Mouse (Mus musculus) ovary, adult 2 months (tissue): Measurements from ENCODE around the gene Rasal3. TPM values are rescaled to one million over a fixed set of nuclear protein-coding genes. Genes with fewer than 3 reads are reported as not detected.

Source experiments
- polyA plus RNA-seq: library from polyadenylated mRNA; depleted of rRNA; stranded (reverse); fragments of >200 nt; gene quantifications from 2 replicates; pipeline ENCODE4 v1.2.3, GENCODE M21; 2012; rRNA removed

Gene Rasal3
- polyA plus RNA-seq = 3.3 and 4.3 TPM in 2 replicates

DNA sequence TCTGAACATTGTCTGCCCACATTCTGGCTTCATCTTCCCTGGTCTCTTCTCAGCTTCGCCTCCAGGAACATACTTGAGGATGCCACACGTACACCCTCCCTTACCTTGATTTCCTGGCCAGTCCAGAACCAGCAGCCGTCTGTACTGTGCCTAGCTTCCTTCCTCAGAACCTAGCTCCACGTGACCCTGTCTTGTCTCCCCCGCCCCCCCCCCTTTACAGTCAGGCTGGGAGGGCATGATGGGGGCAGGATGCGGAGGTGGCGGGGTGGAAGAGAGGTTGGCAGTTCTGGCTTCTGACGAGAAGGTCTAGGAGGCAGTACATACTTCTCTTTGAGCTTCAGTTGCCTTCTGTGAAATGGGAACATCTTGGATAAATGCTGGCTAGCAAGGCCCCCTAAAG lies at the start of gene Rasal3:
Gene Rasal3 (minus strand): TSS at position 167 of the 400 bp plus-strand sequence.

DNA sequence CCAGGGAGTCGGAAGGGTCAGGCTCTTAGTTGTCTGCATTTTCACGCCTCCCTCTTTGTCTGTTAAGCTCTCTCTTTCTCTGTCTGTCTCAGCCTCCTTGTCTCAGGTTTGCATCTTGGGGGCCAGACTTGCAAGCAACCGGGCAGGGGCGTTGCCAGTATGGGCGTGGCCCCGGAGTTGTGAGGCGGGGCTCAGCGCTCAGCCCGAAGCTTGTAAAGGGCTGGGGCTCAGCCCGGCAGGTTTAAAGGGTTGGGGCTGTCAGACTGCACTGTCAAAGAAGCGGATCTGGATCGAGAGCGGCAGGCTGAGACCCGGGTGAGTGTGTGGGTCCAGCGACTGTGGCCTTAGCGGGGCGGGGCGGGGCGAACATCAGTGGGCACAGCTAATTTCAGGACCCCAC lies 49.1 kb upstream of the Rasal3 start, which contains the start of gene Cyp4f39:
Gene Cyp4f39 (plus strand): TSS at position 242 of the 400 bp plus-strand sequence.

DNA sequence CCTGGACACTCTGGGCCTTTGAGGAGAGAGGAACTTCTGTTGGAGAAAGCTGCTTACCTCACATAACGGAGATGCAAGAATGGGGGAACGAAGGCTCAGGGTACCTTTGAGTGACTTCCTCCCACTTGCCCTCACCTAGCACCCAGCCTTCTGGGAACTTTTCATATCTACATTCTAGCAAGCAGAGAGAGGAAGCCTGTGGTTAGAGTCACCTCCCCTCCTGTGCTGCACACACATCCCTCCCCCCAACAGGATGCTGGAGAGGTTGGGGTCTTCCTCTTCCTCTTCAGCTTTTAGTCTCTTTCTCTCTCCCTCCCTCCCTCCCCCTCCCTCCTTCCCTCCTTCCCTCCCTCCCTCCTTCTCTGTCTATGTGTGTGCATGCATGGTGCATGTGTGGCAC lies 20.7 kb upstream of the Rasal3 start, which contains the start of gene Pglyrp2:
Gene Pglyrp2 (minus strand): TSS at position 134 of the 400 bp plus-strand sequence.

DNA sequence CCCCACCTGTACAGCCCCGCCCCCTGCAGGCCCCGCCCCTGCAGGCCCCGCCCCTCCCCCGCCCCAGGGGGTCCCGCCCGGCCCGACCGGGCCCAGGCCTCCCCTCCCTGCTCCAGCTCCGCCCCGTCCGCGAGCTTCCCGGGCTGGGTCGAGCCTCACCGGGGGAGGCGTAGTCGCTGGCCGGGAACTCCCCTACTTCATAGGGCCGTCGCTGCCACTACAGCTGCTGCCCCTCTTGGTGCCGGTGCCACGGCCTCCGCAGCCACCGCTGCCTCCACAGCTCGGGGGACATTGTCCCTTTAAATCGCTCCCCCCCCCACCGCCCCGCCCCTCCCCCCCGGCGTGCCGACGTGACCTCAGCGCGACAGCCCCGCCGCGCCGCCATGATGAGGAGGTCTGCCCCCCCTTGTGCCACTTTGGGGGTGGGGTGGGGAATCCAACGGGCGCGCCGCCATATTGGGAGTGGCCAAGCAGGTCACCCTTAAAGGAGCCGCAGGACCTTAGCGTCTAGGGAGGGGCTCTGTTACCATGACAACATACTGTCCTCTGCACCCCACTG lies 14.2 kb downstream of the Rasal3 start, which contains the start of gene Wiz:
Gene Wiz (minus strand): TSS at position 339 of the 559 bp plus-strand sequence.

DNA sequence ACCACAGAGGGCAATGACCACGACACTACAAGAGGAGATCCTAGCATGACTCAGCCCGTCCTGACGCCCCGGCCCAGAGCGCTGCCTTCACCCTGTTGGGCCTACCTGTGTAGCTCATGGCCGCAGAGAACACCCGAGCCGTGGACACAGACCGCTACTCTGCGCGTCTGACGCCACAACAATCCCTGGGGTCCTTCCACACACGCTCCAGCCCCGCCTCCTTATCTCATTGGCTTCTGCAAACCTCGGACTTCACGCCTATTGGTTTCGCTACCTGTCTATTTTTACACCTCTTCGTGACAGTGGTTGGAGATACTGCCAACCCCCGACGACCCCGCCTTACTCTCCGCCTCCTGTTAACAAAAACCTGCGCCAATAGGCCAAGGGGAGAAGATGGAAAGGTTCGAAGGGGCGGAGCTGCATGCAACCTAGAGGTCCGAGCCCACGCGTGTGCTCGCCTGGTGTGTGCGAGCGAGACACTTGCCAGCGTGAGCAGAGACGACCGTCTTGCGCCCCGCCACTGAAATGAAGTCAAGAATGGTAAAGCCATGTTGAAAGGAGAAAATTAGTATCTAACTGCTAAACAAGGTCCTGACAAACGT lies 52.9 kb downstream of the Rasal3 start, which contains the start of gene Akap8l:
Gene Akap8l (minus strand): TSS at position 226 of the 602 bp plus-strand sequence.

Other genes starting within 250 kb of the Rasal3 start
- gene Notch3, start 236.7 kb downstream of the Rasal3 start, polyA plus RNA-seq = 55.4 and 66.8 TPM in 2 replicates
- 0.84 and 1.4 TPM in 2 replicates for gene Ephx3, start 214.0 kb downstream of the Rasal3 start, polyA plus RNA-seq
- 40.1 and 44.5 TPM in 2 replicates for gene Brd4, start 118.9 kb downstream of the Rasal3 start, polyA plus RNA-seq
- gene Akap8, start 82.3 kb downstream of the Rasal3 start, polyA plus RNA-seq = 76.6 and 99.8 TPM in 2 replicates
- gene Akap8l, start 53.0 kb downstream of the Rasal3 start, polyA plus RNA-seq = 295 and 307 TPM in 2 replicates
- 52.8 and 63.4 TPM in 2 replicates for gene Wiz, start 14.1 kb downstream of the Rasal3 start, polyA plus RNA-seq
- gene Pglyrp2, start 20.6 kb upstream of the Rasal3 start, polyA plus RNA-seq = 0.81 and 1.0 TPM in 2 replicates
- 1.7 and 2.3 TPM in 2 replicates for gene Cyp4f39, start 49.1 kb upstream of the Rasal3 start, polyA plus RNA-seq
- 16.8 and 20.2 TPM in 2 replicates for gene Cyp4f17, start 102.5 kb upstream of the Rasal3 start, polyA plus RNA-seq
- 15.0 and 15.3 TPM in 2 replicates for gene Cyp4f16, start 133.0 kb upstream of the Rasal3 start, polyA plus RNA-seq
- not detected in 2 replicates for gene Cyp4f37, start 217.7 kb upstream of the Rasal3 start, polyA plus RNA-seq